In genomic region chr19:53906703-53907070, GRCm38 (mm10) we compare ENCODE assay signal across 7 mouse cellular contexts. TPM values are rescaled to one million over a fixed set of nuclear protein-coding genes. Genes with fewer than 3 reads are reported as not detected.
A peak's percentile ranks its signal among the peaks of the same experiment; 100 is the strongest.
DNase-seq lines count a peak whose midpoint lies in the region; ATAC-seq and TF ChIP-seq lines count a peak whose summit lies in the region.
"Not testable (repeated sequence)": the region's sequence is repeated elsewhere in the genome, so short reads cannot be mapped to it uniquely, and the experiment has no call there.

No protein-coding gene starts in this region.

- not testable (repeated sequence) for TF ChIP-seq CTCF in CH12.LX (conservative IDR thresholded peaks at IDR 0.05 in 1 of 2, IDR thresholded peaks at IDR 0.05 in 1 of 2; ENCODE audit: low read depth in 2 of 2, low read length in 2 of 2); MEL (IDR thresholded peaks at IDR 0.05 in 2 of 3, conservative IDR thresholded peaks at IDR 0.05 in 1 of 3; ENCODE audit: control insufficient read depth in 1 of 3, insufficient read depth in 1 of 3, low read depth in 2 of 3, low read length in 3 of 3, poor library complexity in 1 of 3, severe bottlenecking in 1 of 3); spleen, adult 2 months (IDR thresholded peaks at IDR 0.05; ENCODE audit: extremely low read depth, insufficient read depth, insufficient read length, insufficient replicate concordance)
- TF ChIP-seq CTCF in embryonic fibroblast, embryonic 13.5 days (IDR thresholded peaks at IDR 0.05; ENCODE audit: borderline replicate concordance, insufficient read depth, low read length): 0 out of 2 replicates have a peak, but pooled peaks have one; percentile 12

- not testable (repeated sequence) for H3K27me3 ChIP-seq in CH12.LX (replicated peaks); MEL (ENCODE audit: control insufficient read depth in 1 of 2, insufficient read depth in 2 of 2, low read length in 2 of 2); limb, embryonic 12.5 days; megakaryocyte, embryonic 14.5 days (replicated peaks); spleen, adult 2 months (ENCODE audit: control insufficient read depth, insufficient read depth, low read length)

- H3K4me1 ChIP-seq in CH12.LX (ENCODE audit: control insufficient read depth in 1 of 2, insufficient read depth in 2 of 2): peaks cover 13 to 34% of the 10 kb centered on the region in 2 experiments
- peaks cover 13 to 16% of the 10 kb centered on the region in 2 experiments for H3K4me1 ChIP-seq in MEL (ENCODE audit: control insufficient read depth in 1 of 2, insufficient read depth in 2 of 2, low read length in 2 of 2)
- not testable (repeated sequence) for H3K4me1 ChIP-seq in embryonic fibroblast, embryonic 13.5 days (ENCODE audit: control insufficient read depth, insufficient read depth, low read length)
- H3K4me1 ChIP-seq in limb, embryonic 12.5 days (replicated peaks): peaks cover 30% of the 10 kb centered on the region
- peaks cover 53% of the 10 kb centered on the region for H3K4me1 ChIP-seq in megakaryocyte, embryonic 14.5 days
- peaks cover 15% of the 10 kb centered on the region; the same call in 1 of the 2 replicates for H3K4me1 ChIP-seq in spleen, adult 2 months (ENCODE audit: control insufficient read depth, insufficient read depth, insufficient read length)

- H3K27ac ChIP-seq in CH12.LX (ENCODE audit: insufficient read depth, low read depth): 0 out of 2 replicates have a peak overlapping the region, but pooled peaks have one; percentile 25
- H3K27ac ChIP-seq in MEL (ENCODE audit: control insufficient read depth, low read depth, low read length); embryonic fibroblast, embryonic 13.5 days (ENCODE audit: insufficient read depth, low read length): not testable (repeated sequence)
- H3K27ac ChIP-seq in limb, embryonic 12.5 days: peak overlapping the region; percentile 35; the same call in 1 of the 2 replicates
- H3K27ac ChIP-seq in spleen, adult 2 months (ENCODE audit: insufficient read depth, low read length): peak overlapping the region; percentile 34

- not testable (repeated sequence) for TF ChIP-seq RAD21 in CH12.LX (IDR thresholded peaks at IDR 0.05; ENCODE audit: low read depth, low read length); MEL (IDR thresholded peaks at IDR 0.05; ENCODE audit: low read depth, low read length)

- not testable (repeated sequence) for TF ChIP-seq POLR2A in CH12.LX (IDR thresholded peaks at IDR 0.05; ENCODE audit: low read depth, low read length); MEL (IDR thresholded peaks at IDR 0.05; ENCODE audit: control insufficient read depth in 1 of 2, insufficient read depth in 1 of 2, low read depth in 1 of 2, low read length in 2 of 2, poor library complexity in 1 of 2); spleen, adult 2 months (IDR thresholded peaks at IDR 0.05; ENCODE audit: low read depth, low read length)
- 0 out of 2 replicates have a peak, but pooled peaks have one; percentile 23 for TF ChIP-seq POLR2A in embryonic fibroblast, embryonic 13.5 days (IDR thresholded peaks at IDR 0.05; ENCODE audit: low read depth, low read length)

- ATAC-seq in limb, embryonic 12.5 days (ENCODE audit: insufficient number of reproducible peaks, insufficient read depth, low FRiP score, low TSS enrichment, low read depth): not testable (repeated sequence)

- H3K4me2 ChIP-seq in CH12.LX (ENCODE audit: insufficient read depth, low read depth, poor library complexity, severe bottlenecking); limb, embryonic 12.5 days: not testable (repeated sequence)

- DNase-seq in CH12.LX (ENCODE audit: extremely low read depth); MEL (ENCODE audit: low read depth, low spot score); spleen, adult 2 months (ENCODE audit: low read depth in 1 of 2, low spot score in 2 of 2): not testable (repeated sequence)
- peak; percentile 39 for DNase-seq in naive thymus-derived CD4-positive, alpha-beta T cell, adult 2 months (ENCODE audit: low read depth)

- TF ChIP-seq EP300 in CH12.LX (IDR thresholded peaks at IDR 0.05; ENCODE audit: low read length); MEL (IDR thresholded peaks at IDR 0.05; ENCODE audit: low read depth in 1 of 2, low read length in 2 of 2): not testable (repeated sequence)

- peaks cover 18% of the 10 kb centered on the region; the same call in 1 of the 2 replicates for H3K79me2 ChIP-seq in CH12.LX (replicated peaks; ENCODE audit: control insufficient read depth, extremely low read depth, insufficient read depth, poor library complexity, severe bottlenecking)
- H3K79me2 ChIP-seq in MEL (ENCODE audit: control insufficient read depth, insufficient read depth, low read length, poor library complexity): peaks cover 12% of the 10 kb centered on the region

- H3K9me3 ChIP-seq in CH12.LX (replicated peaks; ENCODE audit: low read length); MEL (replicated peaks; ENCODE audit: insufficient read depth, low read length); limb, embryonic 12.5 days; megakaryocyte, embryonic 14.5 days: not testable (repeated sequence)

- H3K4me3 ChIP-seq in CH12.LX (replicated peaks in 1 of 3; ENCODE audit: low read depth in 2 of 3, low read length in 2 of 3, poor library complexity in 1 of 3); MEL (ENCODE audit: control insufficient read depth in 1 of 2, insufficient read depth in 1 of 2, low read depth in 2 of 2, low read length in 2 of 2); embryonic fibroblast, embryonic 13.5 days (ENCODE audit: insufficient read depth, low read length); limb, embryonic 12.5 days (replicated peaks); spleen, adult 2 months (ENCODE audit: extremely low read depth, insufficient read depth, insufficient read length): not testable (repeated sequence)
- peak overlapping the region; percentile 76 for H3K4me3 ChIP-seq in megakaryocyte, embryonic 14.5 days (replicated peaks)

- peaks cover 8 to 17% of the 10 kb centered on the region in 2 experiments for H3K36me3 ChIP-seq in CH12.LX (replicated peaks in 1 of 2; ENCODE audit: control insufficient read depth in 1 of 2, insufficient read depth in 1 of 2, low read length in 1 of 2)
- peaks cover 11 to 14% of the 10 kb centered on the region in 2 experiments for H3K36me3 ChIP-seq in MEL (ENCODE audit: control insufficient read depth in 1 of 2, insufficient read depth in 2 of 2, low read length in 2 of 2)
- peaks cover 25% of the 10 kb centered on the region for H3K36me3 ChIP-seq in limb, embryonic 12.5 days
- peaks cover 26% of the 10 kb centered on the region for H3K36me3 ChIP-seq in megakaryocyte, embryonic 14.5 days (replicated peaks; ENCODE audit: low read length)
- not testable (repeated sequence) for H3K36me3 ChIP-seq in spleen, adult 2 months (ENCODE audit: control insufficient read depth, insufficient read depth, low read length)

- dilution Hi-C loops in CH12.LX (cut with MboI; ENCODE audit: extremely low pct_ligation_motif_present, extremely low pct_unique_long_range_greater_than_20kb, low sequenced_read_pairs): not testable (repeated sequence)

- in situ Hi-C loops in CH12.LX (cut with MboI; ENCODE audit: low pct_ligation_motif_present, low pct_unique_long_range_greater_than_20kb, low sequenced_read_pairs): loop anchor here (5.0 kb wide), 1 partner anchor 59 kb away; no protein-coding TSS in a partner anchor

- not testable (repeated sequence) for H3K9ac ChIP-seq in CH12.LX (ENCODE audit: insufficient read depth, low read depth); MEL (ENCODE audit: control insufficient read depth, low read depth, low read length, poor library complexity, severe bottlenecking); limb, embryonic 12.5 days (replicated peaks)

RNA-seq across cellular contexts. Expression of gene Pdcd4, which starts 14.7 kb away (rescaled TPM):
- total RNA-seq in CH12.LX (2012; rRNA removed) (21.0 and 26.3 TPM in 2 replicates), CH12.LX (2014; rRNA removed) (24.3 and 24.4 TPM in 2 replicates), MEL (2012; rRNA removed) (19.7 and 30.0 TPM in 2 replicates)
- polyA plus RNA-seq in CH12.LX (2012; ENCODE audit: insufficient read length, low read depth) (37.9 and 39.0 TPM in 2 replicates), MEL (2012; ENCODE audit: insufficient read depth in 1 of 2, insufficient read length in 2 of 2, low read depth in 1 of 2, low replicate concordance in 2 of 2, missing spikeins in 1 of 2) (10 to 100 TPM in 1 of 2 experiments, not detected in 1; 37.6 TPM)
- 40.4 and 41.4 TPM in 2 replicates for polyA plus RNA-seq in embryonic fibroblast, embryonic 13.5 days (2011; ENCODE audit: insufficient read length, low read depth, missing spikeins)
- polyA plus RNA-seq in limb, embryonic 12.5 days (2016; fragmentation: Nextera tagmentation; extraction: Ambion mirVana): 106 and 107 TPM in 2 replicates
- 2.8 and 25.4 TPM in 2 replicates for polyA plus RNA-seq in megakaryocyte, embryonic 14.5 days (2012; ENCODE audit: insufficient read depth, low replicate concordance)
- polyA plus RNA-seq in spleen, adult 2 months (2012; rRNA removed): 8.7 and 9.4 TPM in 2 replicates

RNA-seq across cellular contexts. Expression of gene Shoc2, which starts 37.4 kb away (rescaled TPM):
- total RNA-seq in CH12.LX (2012; rRNA removed) (14.1 and 15.4 TPM in 2 replicates), CH12.LX (2014; rRNA removed) (25.8 and 27.1 TPM in 2 replicates), MEL (2012; rRNA removed) (33.4 and 37.0 TPM in 2 replicates)
- polyA plus RNA-seq in CH12.LX (2012; ENCODE audit: insufficient read length, low read depth) (20.4 and 23.7 TPM in 2 replicates), MEL (2012; ENCODE audit: insufficient read depth in 1 of 2, insufficient read length in 2 of 2, low read depth in 1 of 2, low replicate concordance in 2 of 2, missing spikeins in 1 of 2) (10 to 100 TPM in 1 of 2 experiments, not detected in 1; 55.6 TPM)
- polyA plus RNA-seq in embryonic fibroblast, embryonic 13.5 days (2011; ENCODE audit: insufficient read length, low read depth, missing spikeins): 89.7 and 99.6 TPM in 2 replicates
- 41.7 and 46.8 TPM in 2 replicates for polyA plus RNA-seq in limb, embryonic 12.5 days (2016; fragmentation: Nextera tagmentation; extraction: Ambion mirVana)
- 1.6 TPM in 1 of 2 replicates, not detected in the other for polyA plus RNA-seq in megakaryocyte, embryonic 14.5 days (2012; ENCODE audit: insufficient read depth, low replicate concordance)
- polyA plus RNA-seq in spleen, adult 2 months (2012; rRNA removed): 5.1 and 5.6 TPM in 2 replicates

RNA-seq across cellular contexts. Expression of gene Bbip1, which starts 37.7 kb away (rescaled TPM):
- total RNA-seq in CH12.LX (2012; rRNA removed): 38.8 and 42.2 TPM in 2 replicates
- total RNA-seq in CH12.LX (2014; rRNA removed): 95.7 and 106 TPM in 2 replicates
- polyA plus RNA-seq in CH12.LX (2012; ENCODE audit: insufficient read length, low read depth): 41.0 and 43.4 TPM in 2 replicates
- 71.3 and 81.9 TPM in 2 replicates for total RNA-seq in MEL (2012; rRNA removed)
- polyA plus RNA-seq in MEL (2012; ENCODE audit: insufficient read depth in 1 of 2, insufficient read length in 2 of 2, low read depth in 1 of 2, low replicate concordance in 2 of 2, missing spikeins in 1 of 2): 10 to 100 TPM in 1 of 2 experiments, not detected in 1; 75.9 TPM
- polyA plus RNA-seq in embryonic fibroblast, embryonic 13.5 days (2011; ENCODE audit: insufficient read length, low read depth, missing spikeins): 60.0 and 61.6 TPM in 2 replicates
- 89.6 and 93.3 TPM in 2 replicates for polyA plus RNA-seq in limb, embryonic 12.5 days (2016; fragmentation: Nextera tagmentation; extraction: Ambion mirVana)
- polyA plus RNA-seq in megakaryocyte, embryonic 14.5 days (2012; ENCODE audit: insufficient read depth, low replicate concordance): 5.1 TPM in 1 of 2 replicates, not detected in the other
- polyA plus RNA-seq in spleen, adult 2 months (2012; rRNA removed): 4.2 and 4.4 TPM in 2 replicates
